Mouse (Mus musculus) heart, embryonic 12.5 days (tissue): ENCODE data around the gene Lhx1. TPM values are rescaled to one million over a fixed set of nuclear protein-coding genes. Genes with fewer than 3 reads are reported as not detected.

Experiments used
- ATAC-seq: fragments of 200-750 bp; cut with Nextera tagmentation; 2 replicates; pipeline ENCODE4 v1.8.0; 2017; ENCODE audit warnings: moderate TSS enrichment, moderate library complexity; ENCODE audit not compliant: insufficient number of reproducible peaks, low FRiP score
- H3K27ac ChIP-seq: fragments of 300-500 bp; sonication (generic); 2 replicates; pipeline ENCODE4 v1.5.1; 2016; ENCODE audit warnings: mild to moderate bottlenecking, moderate library complexity; ENCODE audit not compliant: poor library complexity, severe bottlenecking
- H3K27me3 ChIP-seq: fragments of 300-500 bp; sonication (generic); replicated peaks from 2 replicates; pipeline ENCODE4 v1.6.1; 2016; ENCODE audit warnings: mild to moderate bottlenecking, moderate library complexity
- H3K36me3 ChIP-seq: fragments of 300-500 bp; sonication (generic); 2 replicates; pipeline ENCODE4 v1.6.1; 2016; ENCODE audit warnings: mild to moderate bottlenecking, moderate library complexity
- H3K4me1 ChIP-seq: fragments of 300-500 bp; sonication (generic); replicated peaks from 2 replicates; pipeline ENCODE4 v1.6.1; 2016; ENCODE audit warnings: mild to moderate bottlenecking
- H3K4me2 ChIP-seq: fragments of 300-500 bp; sonication (generic); 2 replicates; pipeline ENCODE4 v1.6.1; 2016; ENCODE audit warnings: mild to moderate bottlenecking, moderate library complexity
- H3K4me3 ChIP-seq: fragments of 300-500 bp; sonication (generic); 2 replicates; pipeline ENCODE4 v1.5.1; 2016; ENCODE audit warnings: mild to moderate bottlenecking
- H3K9ac ChIP-seq: fragments of 300-500 bp; sonication (generic); 2 replicates; pipeline ENCODE4 v1.6.1; 2016; ENCODE audit warnings: mild to moderate bottlenecking, moderate library complexity
- H3K9me3 ChIP-seq: fragments of 300-500 bp; sonication (generic); replicated peaks from 2 replicates; pipeline ENCODE4 v1.6.1; 2016; ENCODE audit warnings: mild to moderate bottlenecking, moderate library complexity
- whole genome bisulfite sequencing: fragments of 180-500 bp; shearing (Covaris S2); methylation state at CpG from one replicate; pipeline ENCODE4 v1.1.7; 2016; 5-methylcytosine and 5-hydroxymethylcytosine counted together
- polyA plus RNA-seq: library from polyadenylated mRNA; unstranded; fragments of >200 nt; fragmentation: Nextera tagmentation; extraction: Ambion mirVana; gene quantifications from 2 replicates; pipeline ENCODE4 v1.2.1, GENCODE M21; 2016

The Lhx1 gene
- polyA plus RNA-seq, 1 experiment from 2014 or later = 0.05 TPM

DNA sequence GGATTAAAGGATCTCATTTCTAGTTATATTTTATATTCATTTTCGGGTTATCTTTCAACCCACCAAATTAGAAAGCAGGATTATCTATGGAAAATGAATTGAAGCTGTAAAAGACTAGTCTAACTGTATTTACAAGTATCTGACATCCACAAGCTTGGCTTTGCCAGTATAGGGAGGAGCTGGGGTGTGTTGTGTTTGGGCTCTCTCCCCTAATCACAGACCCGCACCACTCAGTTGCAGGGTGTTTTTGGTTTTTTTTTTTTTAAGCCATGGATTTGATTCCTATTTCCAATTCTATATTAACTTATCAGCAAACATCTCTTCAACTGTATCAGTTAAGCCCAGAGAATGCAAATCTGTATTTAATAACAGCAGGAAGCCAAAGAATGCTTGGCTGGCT lies 7.9 kb downstream of the Lhx1 start:
- WGBS = 43% methylated on average over 2 of the region's 2 CpGs
- no peaks in the 10 kb centered on the region for H3K9me3 ChIP-seq
- peaks cover 72% of the 10 kb centered on the region for H3K27me3 ChIP-seq
- no peak overlapping the region for H3K4me3 ChIP-seq
- H3K36me3 ChIP-seq = no peaks in the 10 kb centered on the region
- H3K4me1 ChIP-seq = peaks cover 8% of the 10 kb centered on the region
- H3K4me2 ChIP-seq = no peak overlapping the region
- ATAC-seq = no peak
- no peak overlapping the region for H3K9ac ChIP-seq
- no peak overlapping the region for H3K27ac ChIP-seq

DNA sequence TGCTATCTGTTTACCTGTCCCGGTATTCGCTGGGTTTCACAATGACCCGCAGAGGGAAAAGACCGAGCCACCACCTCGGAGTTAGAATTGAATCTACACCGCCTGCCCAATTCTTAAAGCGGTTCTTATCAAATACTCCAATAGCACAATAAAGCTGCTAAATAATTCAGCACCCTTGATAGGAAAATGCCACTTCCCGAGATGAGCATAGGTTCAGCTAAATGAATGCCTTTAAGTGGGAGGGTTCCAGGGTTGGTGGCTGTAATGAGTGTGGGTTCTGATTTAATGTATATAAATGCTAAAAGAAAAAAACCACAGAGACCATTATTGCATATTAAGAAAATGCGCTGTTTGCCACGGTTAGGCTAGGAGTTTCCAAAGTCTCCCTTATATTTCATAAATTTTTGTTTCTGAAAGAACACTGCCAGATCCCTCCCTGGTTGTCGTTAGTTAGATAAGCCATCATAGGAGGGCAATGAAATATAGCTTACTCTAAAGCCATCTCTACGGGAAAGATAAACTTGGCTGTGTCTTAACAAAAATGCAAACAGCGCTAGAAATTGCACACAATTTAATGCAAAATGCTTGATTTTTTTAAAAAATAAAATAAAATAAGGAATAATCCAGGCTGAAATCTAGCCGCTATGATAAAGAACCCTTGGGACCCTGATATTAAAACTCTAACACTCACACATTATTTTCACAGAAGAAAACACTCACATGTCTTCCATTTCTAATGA lies 8.7 kb downstream of the Lhx1 start:
- 14% methylated on average over 14 of the region's 14 CpGs for WGBS

DNA sequence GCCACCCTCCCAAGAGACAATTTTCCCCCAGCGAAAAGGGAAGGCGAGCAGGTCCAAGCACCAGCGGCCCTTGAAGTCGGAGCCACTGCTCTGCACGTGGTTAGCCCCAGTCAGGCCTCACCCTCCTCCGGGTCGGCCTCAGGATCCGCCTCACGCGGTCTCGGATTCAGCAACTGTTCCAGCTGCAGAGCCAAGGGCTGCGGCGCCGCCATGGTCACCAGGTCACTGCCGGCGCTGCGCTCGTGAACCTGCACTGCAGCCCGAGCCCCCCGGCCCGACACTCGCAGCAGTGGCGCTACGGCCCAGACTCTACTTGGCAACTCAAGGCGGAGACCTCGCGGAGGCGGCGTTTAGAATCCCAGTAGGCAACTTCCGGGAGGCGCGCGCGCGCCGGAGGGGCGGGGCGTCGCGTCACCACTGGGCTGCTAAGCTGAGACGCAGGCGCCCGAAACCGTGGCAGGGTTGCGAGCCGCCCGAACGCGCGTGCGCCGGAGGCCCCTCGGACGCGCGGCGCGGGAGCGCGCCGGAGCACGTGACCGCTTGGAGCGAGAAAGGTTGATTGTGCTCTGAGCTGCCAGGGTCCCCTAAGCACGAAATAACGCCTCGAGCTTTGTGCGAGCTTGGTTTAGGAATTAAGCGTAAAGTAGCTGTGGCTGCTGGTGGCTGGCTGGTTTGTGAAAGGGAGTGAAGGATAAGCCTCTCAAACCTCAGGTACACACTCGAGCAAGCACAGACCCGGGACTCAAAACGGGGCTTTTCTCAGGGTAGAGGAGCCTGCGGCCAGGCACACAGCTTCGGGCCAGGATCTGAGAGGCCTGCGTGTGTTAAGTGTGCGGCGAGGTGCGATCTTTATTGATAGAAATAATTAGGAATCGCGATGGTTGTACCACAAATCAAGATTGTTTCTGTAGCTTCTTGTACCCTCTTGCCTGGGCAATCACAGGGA lies 11.9 kb downstream of the Lhx1 start, which contains the start of gene Aatf:
TSS of gene Aatf (minus strand) at position 352 of the 946 bp plus-strand sequence.
- H3K36me3 ChIP-seq = peaks cover 16% of the 10 kb centered on the region
- H3K9ac ChIP-seq = peak within 1 kb of the TSS; percentile 91
- H3K4me2 ChIP-seq = peak within 1 kb of the TSS; percentile 90
- peak within 1 kb of the TSS; percentile 87 for H3K4me3 ChIP-seq
- peak; percentile 99 for ATAC-seq
- peaks cover 33% of the 10 kb centered on the region for H3K27me3 ChIP-seq
- H3K4me1 ChIP-seq = peaks cover 9% of the 10 kb centered on the region
- H3K9me3 ChIP-seq = no peaks in the 10 kb centered on the region
- peak within 1 kb of the TSS; percentile 78 for H3K27ac ChIP-seq
- under 1% methylated on average over 80 of the region's 80 CpGs for WGBS

More for the DNA sequence above, 8.7 kb downstream of the Lhx1 start:
- ATAC-seq = no peak
- Histone ChIP-seq H3K27ac (no peak overlapping the region), H3K4me3 (no peak overlapping the region), H3K4me2 (no peak overlapping the region), H3K9me3 (no peaks in the 10 kb centered on the region), H3K4me1 (peaks cover 12% of the 10 kb centered on the region), H3K36me3 (no peaks in the 10 kb centered on the region), H3K27me3 (peaks cover 65% of the 10 kb centered on the region), H3K9ac (no peak overlapping the region)

DNA sequence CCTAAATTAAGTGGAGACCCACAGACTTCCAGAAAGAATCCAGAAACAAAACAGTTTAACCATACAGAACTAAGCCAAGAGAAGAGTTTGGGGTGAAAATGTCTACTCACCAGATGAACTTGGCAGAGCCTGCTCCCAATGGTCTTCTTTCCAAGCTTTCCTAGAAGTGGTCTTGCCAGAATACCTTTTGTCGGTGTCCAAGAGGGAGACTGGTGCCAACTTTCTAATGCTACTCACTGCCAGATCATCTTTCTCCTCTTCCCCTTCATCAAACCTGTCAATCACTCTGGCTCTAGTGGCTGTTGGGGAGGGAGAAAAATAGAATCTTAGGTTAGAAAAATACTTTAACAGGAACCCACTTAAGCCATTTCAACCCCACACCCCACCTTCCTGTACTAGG lies 13.3 kb downstream of the Lhx1 start:
- no peak for ATAC-seq
- no peak overlapping the region for H3K27ac ChIP-seq
- H3K36me3 ChIP-seq = peaks cover 27% of the 10 kb centered on the region
- H3K9ac ChIP-seq = no peak overlapping the region
- H3K4me2 ChIP-seq = no peak overlapping the region
- 82% methylated on average over 1 of the region's 1 CpGs for WGBS
- H3K4me1 ChIP-seq = peaks cover 9% of the 10 kb centered on the region
- no peaks in the 10 kb centered on the region for H3K9me3 ChIP-seq
- peaks cover 25% of the 10 kb centered on the region for H3K27me3 ChIP-seq
- no peak overlapping the region for H3K4me3 ChIP-seq

DNA sequence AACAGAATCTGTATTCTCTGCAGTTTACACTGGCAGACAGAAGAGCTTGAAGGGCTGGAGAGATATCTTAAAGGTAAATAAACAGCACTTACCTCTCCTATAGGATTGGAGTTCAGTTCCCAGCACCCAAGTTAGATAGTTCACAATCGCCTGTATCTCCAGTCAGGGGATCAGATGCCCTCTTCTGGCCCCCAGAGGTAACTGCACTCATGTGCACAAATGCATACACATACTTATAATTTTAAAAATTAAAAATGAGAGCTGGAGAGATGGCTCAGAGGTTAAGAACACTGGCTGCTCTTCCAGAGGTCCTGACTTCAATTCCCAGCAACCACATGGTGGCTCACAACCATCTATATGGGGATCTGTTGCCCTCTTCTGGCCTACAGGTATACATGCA lies 21.0 kb downstream of the Lhx1 start:
- 91% methylated on average over 1 of the region's 1 CpGs for WGBS
- no peaks in the 10 kb centered on the region for H3K4me1 ChIP-seq
- no peak overlapping the region for H3K4me2 ChIP-seq
- no peak overlapping the region for H3K27ac ChIP-seq
- no peak overlapping the region for H3K4me3 ChIP-seq
- H3K27me3 ChIP-seq = no peaks in the 10 kb centered on the region
- H3K36me3 ChIP-seq = peaks cover 44% of the 10 kb centered on the region
- peaks cover 3% of the 10 kb centered on the region; the same call in 1 of the 2 replicates for H3K9me3 ChIP-seq
- ATAC-seq = no peak
- no peak overlapping the region for H3K9ac ChIP-seq

DNA sequence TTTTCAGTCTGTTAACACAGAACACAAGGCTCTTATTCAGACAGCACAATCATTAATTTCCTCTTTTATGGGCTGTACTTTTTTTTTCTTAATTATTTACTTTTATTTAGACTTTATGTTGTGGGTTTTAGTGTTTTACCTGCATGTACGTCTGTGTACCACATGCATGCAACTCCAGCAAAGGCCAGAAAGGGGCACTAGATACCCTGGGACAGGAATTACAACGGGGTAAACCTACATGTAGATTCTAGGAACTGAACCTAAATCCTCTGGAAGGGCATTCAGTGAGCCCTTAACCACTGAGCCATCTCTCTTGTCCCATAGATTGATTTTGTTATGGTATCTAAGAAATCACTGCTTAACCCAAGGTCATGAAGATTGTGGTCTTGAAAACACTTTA lies 27.4 kb downstream of the Lhx1 start:
- Histone ChIP-seq H3K4me1 (no peaks in the 10 kb centered on the region), H3K9me3 (no peaks in the 10 kb centered on the region), H3K4me3 (no peak overlapping the region), H3K27ac (no peak overlapping the region), H3K36me3 (peaks cover 22% of the 10 kb centered on the region), H3K4me2 (no peak overlapping the region), H3K27me3 (no peaks in the 10 kb centered on the region), H3K9ac (no peak overlapping the region)
- ATAC-seq = no peak
- 78% methylated on average over 2 of the region's 2 CpGs for WGBS

DNA sequence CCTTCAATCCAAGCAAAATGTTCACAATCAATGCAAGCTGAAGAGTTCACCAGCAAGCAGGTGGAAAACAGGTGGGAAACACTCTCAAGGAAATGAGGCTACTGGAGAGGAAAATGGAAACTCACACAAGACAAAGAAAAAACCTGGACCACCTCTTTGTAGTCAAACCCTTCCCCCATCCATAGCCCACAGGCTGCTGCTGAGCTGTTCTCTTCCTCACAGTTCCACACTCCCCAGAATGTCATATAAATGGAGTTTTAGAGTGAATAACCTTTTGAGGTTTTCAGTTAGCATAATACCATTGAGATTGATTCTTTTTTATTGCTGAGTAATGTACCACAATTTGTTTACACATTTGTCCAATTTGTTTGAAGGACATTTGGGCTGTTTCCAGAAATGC lies 28.4 kb downstream of the Lhx1 start:
- Histone ChIP-seq H3K9me3 (no peaks in the 10 kb centered on the region), H3K27ac (no peak overlapping the region), H3K4me1 (no peaks in the 10 kb centered on the region), H3K4me3 (no peak overlapping the region), H3K9ac (no peak overlapping the region), H3K4me2 (no peak overlapping the region), H3K36me3 (peaks cover 23% of the 10 kb centered on the region), H3K27me3 (no peaks in the 10 kb centered on the region)
- ATAC-seq = no peak

DNA sequence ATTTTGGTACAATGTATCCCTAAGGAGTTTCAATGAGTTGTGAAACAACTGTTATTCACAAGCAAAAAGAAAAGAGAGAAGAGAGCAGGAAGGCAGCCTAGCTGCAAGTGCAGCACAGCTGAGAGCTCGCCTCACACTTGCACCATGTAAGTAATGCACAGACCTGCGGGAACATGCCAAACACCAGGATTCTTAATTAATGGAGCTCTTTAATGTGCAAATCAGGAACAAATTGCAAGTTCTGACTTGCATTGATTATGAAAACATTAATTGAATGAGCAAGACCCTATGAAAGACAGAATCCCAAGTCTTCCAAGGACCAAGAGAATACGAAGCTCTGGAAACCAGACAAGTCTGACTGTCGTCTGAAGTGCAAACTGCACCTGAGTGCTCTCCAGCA lies 29.6 kb downstream of the Lhx1 start:
- no peak for ATAC-seq
- peaks cover 30% of the 10 kb centered on the region for H3K36me3 ChIP-seq
- 86% methylated on average over 4 of the region's 4 CpGs for WGBS
- no peaks in the 10 kb centered on the region for H3K27me3 ChIP-seq
- H3K4me1 ChIP-seq = no peaks in the 10 kb centered on the region
- H3K9ac ChIP-seq = no peak overlapping the region
- no peaks in the 10 kb centered on the region for H3K9me3 ChIP-seq
- H3K27ac ChIP-seq = no peak overlapping the region
- H3K4me2 ChIP-seq = no peak overlapping the region
- H3K4me3 ChIP-seq = no peak overlapping the region

DNA sequence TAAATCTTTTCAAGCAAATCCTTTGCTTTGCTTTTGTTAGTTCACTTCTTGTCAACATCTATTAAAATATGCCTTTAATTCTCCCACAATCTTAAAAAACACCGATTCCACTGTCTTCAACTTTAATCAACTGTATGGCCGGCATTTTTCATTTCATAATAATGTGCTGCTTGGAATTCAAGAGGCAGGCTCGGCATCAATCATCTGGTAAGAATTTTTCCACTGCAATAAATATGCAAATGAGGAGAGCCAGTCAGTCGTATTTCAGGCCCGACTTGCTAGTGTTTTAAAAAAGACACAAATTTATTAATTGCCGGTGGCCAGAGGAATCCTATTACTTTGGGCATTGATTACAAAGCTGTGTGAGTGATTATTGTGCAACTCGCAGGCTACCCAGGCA lies 43.7 kb downstream of the Lhx1 start:
- Histone ChIP-seq H3K27ac (no peak overlapping the region), H3K4me1 (no peaks in the 10 kb centered on the region), H3K4me2 (no peak overlapping the region), H3K27me3 (no peaks in the 10 kb centered on the region), H3K36me3 (no peaks in the 10 kb centered on the region), H3K9ac (no peak overlapping the region), H3K9me3 (no peaks in the 10 kb centered on the region), H3K4me3 (no peak overlapping the region)
- 81% methylated on average over 7 of the region's 7 CpGs for WGBS
- ATAC-seq = no peak

DNA sequence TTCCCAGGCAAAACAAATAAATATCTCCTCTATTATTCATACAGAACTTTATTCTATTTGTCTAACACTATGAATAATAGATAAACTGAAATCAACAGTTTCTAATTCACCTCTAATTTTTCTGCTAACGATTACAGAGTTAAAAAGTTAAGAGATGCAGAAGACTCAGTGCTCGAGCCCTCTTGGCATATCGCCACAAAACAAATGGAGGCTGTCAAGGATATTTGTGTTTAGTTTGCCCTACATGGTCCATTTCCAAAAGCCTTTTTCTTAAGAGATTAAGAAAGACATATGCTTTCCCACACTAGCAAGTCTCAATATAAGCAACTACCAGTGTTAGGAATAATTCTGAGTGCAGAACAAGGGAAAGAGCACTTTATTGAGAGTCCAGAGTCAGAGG lies 44.9 kb downstream of the Lhx1 start:
- Histone ChIP-seq H3K4me3 (no peak overlapping the region), H3K27ac (no peak overlapping the region), H3K4me1 (no peaks in the 10 kb centered on the region), H3K9ac (no peak overlapping the region), H3K9me3 (no peaks in the 10 kb centered on the region), H3K4me2 (no peak overlapping the region), H3K27me3 (no peaks in the 10 kb centered on the region), H3K36me3 (no peaks in the 10 kb centered on the region)
- ATAC-seq = no peak
- 69% methylated on average over 3 of the region's 3 CpGs for whole genome bisulfite sequencing

DNA sequence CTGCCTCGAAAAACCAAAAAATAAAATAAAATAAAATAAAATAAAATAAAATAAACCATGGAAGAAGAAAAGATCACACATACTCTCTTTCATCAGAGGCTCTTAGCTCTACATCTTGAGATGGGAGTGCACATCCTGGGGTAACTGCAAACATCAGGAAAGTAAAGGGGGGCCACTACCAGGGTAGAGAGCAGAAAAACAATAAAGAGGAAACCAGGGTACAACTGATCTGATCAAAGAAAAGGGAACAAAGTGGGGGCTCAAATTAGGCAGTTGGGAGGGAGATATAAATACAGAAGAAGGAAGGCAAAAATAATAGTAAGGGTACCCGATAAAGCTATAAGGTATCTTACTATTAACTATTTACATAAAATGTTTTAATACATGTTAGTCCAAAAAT lies 48.7 kb downstream of the Lhx1 start:
- no peaks in the 10 kb centered on the region for H3K9me3 ChIP-seq
- ATAC-seq = no peak
- H3K9ac ChIP-seq = no peak overlapping the region
- WGBS = 90% methylated on average over 2 of the region's 2 CpGs
- H3K4me1 ChIP-seq = peaks cover 5% of the 10 kb centered on the region; the same call in 1 of the 2 replicates
- H3K4me2 ChIP-seq = no peak overlapping the region
- H3K27me3 ChIP-seq = no peaks in the 10 kb centered on the region
- H3K4me3 ChIP-seq = no peak overlapping the region
- no peak overlapping the region for H3K27ac ChIP-seq
- H3K36me3 ChIP-seq = peaks cover 5% of the 10 kb centered on the region
